Mouse (Mus musculus): ENCODE data around the gene Csnk1e.

DNA sequence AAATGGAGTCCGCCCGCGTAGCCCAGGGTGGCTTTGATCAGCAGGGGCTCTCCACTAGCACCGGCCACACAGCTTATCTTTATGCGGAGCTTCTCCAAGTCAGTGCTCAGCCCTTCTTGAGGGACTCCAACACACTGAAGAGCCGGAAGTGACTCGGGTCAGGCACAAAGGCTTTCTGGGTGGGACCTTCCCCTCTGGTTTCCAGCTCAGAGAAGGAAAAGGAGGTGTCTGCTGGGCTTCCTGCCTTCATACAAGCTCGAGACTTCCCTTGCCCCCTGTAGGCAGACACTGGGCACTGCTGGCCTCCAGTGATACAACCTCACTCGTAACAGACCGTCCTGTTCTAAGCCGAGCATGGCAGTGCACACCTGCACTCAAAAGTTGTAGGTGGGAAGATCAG, 58.6 kb downstream of the Csnk1e start:
- TF ChIP-seq POLR2A (IDR thresholded peaks at IDR 0.05; ENCODE audit: low read depth, low read length), result no peak
- peak; percentile 17; the same call in 1 of the 2 replicates for TF ChIP-seq CTCF (IDR thresholded peaks at IDR 0.05; ENCODE audit: extremely low read depth, insufficient read length, insufficient replicate concordance, low read depth, low read length)
